Mouse (Mus musculus) left cerebral cortex, adult 2 months (tissue): ENCODE results near the gene Pbx4. TPM values are rescaled to one million over a fixed set of nuclear protein-coding genes. Genes with fewer than 3 reads are reported as not detected.

ENCODE experiments used
- DNase-seq, 2 experiments: peaks; one replicate each; pipeline ENCODE4 v3.0.0; 2021 to 2022; ENCODE audit warnings: low spot score in 2 of 2, mixed read lengths in 1 of 2; ENCODE audit errors: extremely low spot score in 1 of 2
- H3K27ac ChIP-seq: fragments of 200-600 bp; 2 replicates; pipeline ENCODE4 v1.8.1; 2022
- H3K4me3 ChIP-seq: fragments of 200-600 bp; 2 replicates; pipeline ENCODE4 v1.8.1; 2022
- CTCF ChIP-seq: fragments of 200-600 bp; IDR thresholded peaks from 2 replicates; pipeline ENCODE4 v1.8.1; 2022; ENCODE audit warnings: antibody characterized with exemption, mild to moderate bottlenecking, moderate library complexity
- intact Hi-C: fragments of 180-260 bp; cut with DNase I; formaldehyde crosslinking; loops from one replicate; pipeline ENCODE4 v1.15.1; 2025
- total RNA-seq, 2 experiments: library from RNA; stranded (reverse); gene quantifications; 2 replicates each; pipeline ENCODE4 v1.2.3; 2021

Pbx4 gene
- total RNA-seq, 2 experiments from 2014 or later, result 18.5 to 20.7 TPM

- no peak overlapping the region for H3K27ac ChIP-seq
- intact Hi-C loops, result no loop called here
- no peak overlapping the region for H3K4me3 ChIP-seq
- DNase-seq, result peak in 1 of 2 experiments; percentile 4
- no peak for TF ChIP-seq CTCF
Observed at GRCm38 (mm10) chr8:69877396-69877795, 45.1 kb downstream of the Pbx4 start.

GRCm38 (mm10) chr8:69877992-69878391 is 45.7 kb downstream of the Pbx4 start:
- H3K4me3 ChIP-seq, result no peak overlapping the region
- TF ChIP-seq CTCF, result no peak
- no peak for DNase-seq
- intact Hi-C loops, result no loop called here
- H3K27ac ChIP-seq, result no peak overlapping the region

- no peak for TF ChIP-seq CTCF
- no peak overlapping the region for H3K4me3 ChIP-seq
- DNase-seq, result no peak
- intact Hi-C loops, result no loop called here
- H3K27ac ChIP-seq, result no peak overlapping the region
Observed at GRCm38 (mm10) chr8:69879678-69880077, 47.4 kb downstream of the Pbx4 start.

- DNase-seq, result no peak
- no peak for TF ChIP-seq CTCF
- no peak overlapping the region for H3K4me3 ChIP-seq
- intact Hi-C loops, result no loop called here
- no peak overlapping the region for H3K27ac ChIP-seq
Observed at GRCm38 (mm10) chr8:69880841-69881240, 48.5 kb downstream of the Pbx4 start.

- DNase-seq, result no peak
- peak overlapping the region; percentile 35 for H3K4me3 ChIP-seq
- no peak overlapping the region for H3K27ac ChIP-seq
- intact Hi-C loops, result no loop called here
- TF ChIP-seq CTCF, result no peak
Observed at GRCm38 (mm10) chr8:69881261-69881865, 49.1 kb downstream of the Pbx4 start.

GRCm38 (mm10) chr8:69882021-69882756 is 49.9 kb downstream of the Pbx4 start:
- no peak overlapping the region for H3K27ac ChIP-seq
- no peak for TF ChIP-seq CTCF
- intact Hi-C loops, result loop anchor here (2.0 kb wide), 1 partner anchor 21 kb away; the partner anchor contains the start of genes Ndufa13, Tssk6 and Yjefn3
- DNase-seq, result peak; percentile 61
- peak overlapping the region; percentile 35 for H3K4me3 ChIP-seq

GRCm38 (mm10) chr8:69882833-69883600 is 50.7 kb downstream of the Pbx4 start:
- intact Hi-C loops, result loop anchor here (2.0 kb wide), 1 partner anchor 20 kb away; the partner anchor contains the start of genes Ndufa13, Tssk6 and Yjefn3
- H3K4me3 ChIP-seq, result no peak overlapping the region
- no peak for DNase-seq
- TF ChIP-seq CTCF, result no peak
- no peak overlapping the region for H3K27ac ChIP-seq

GRCm38 (mm10) chr8:69884141-69884540 is 51.9 kb downstream of the Pbx4 start:
- H3K27ac ChIP-seq, result no peak overlapping the region
- no peak for TF ChIP-seq CTCF
- H3K4me3 ChIP-seq, result no peak overlapping the region
- intact Hi-C loops, result no loop called here
- DNase-seq, result no peak

GRCm38 (mm10) chr8:69887289-69888243 is 55.3 kb downstream of the Pbx4 start, which contains the start of gene Cilp2:
Gene Cilp2, minus strand, starts transcription at chr8:69887687.
- DNase-seq, result no peak
- peak within 1 kb of the TSS; percentile 34 for H3K4me3 ChIP-seq
- TF ChIP-seq CTCF, result no peak
- intact Hi-C loops, result no loop called here
- no peak within 1 kb of the TSS for H3K27ac ChIP-seq

GRCm38 (mm10) chr8:69888244-69888866 is 56.1 kb downstream of the Pbx4 start:
- peak overlapping the region; percentile 34 for H3K4me3 ChIP-seq
- DNase-seq, result no peak
- intact Hi-C loops, result no loop called here
- no peak overlapping the region for H3K27ac ChIP-seq
- TF ChIP-seq CTCF, result no peak

- no peak for DNase-seq
- intact Hi-C loops, result no loop called here
- H3K4me3 ChIP-seq, result peak overlapping the region; percentile 19; the same call in 1 of the 2 replicates
- no peak for TF ChIP-seq CTCF
- H3K27ac ChIP-seq, result no peak overlapping the region
Observed at GRCm38 (mm10) chr8:69888902-69889301, 56.6 kb downstream of the Pbx4 start.
